Mouse (Mus musculus) layer of hippocampus, postnatal 14 days (tissue): ENCODE results near the gene Tsnax. TPM values are rescaled to one million over a fixed set of nuclear protein-coding genes. Genes with fewer than 3 reads are reported as not detected.

ENCODE experiments used
- DNase-seq, 2 experiments: peaks; one replicate each; pipeline ENCODE4 v3.0.0; 2021 to 2022; ENCODE audit warnings: low spot score in 2 of 2, mixed read lengths in 1 of 2
- microRNA-seq, 2 experiments: library from miRNA; unstranded; fragments of <30 nt; microRNA quantifications; one replicate each; pipeline ENCODE4 v1.2.0; 2021
- total RNA-seq, 2 experiments: library from RNA; stranded (reverse); gene quantifications; 2 replicates each; pipeline ENCODE4 v1.2.3; 2021

The Tsnax gene
- total RNA-seq, 2 experiments from 2014 or later = 106 to 107 TPM

DNA sequence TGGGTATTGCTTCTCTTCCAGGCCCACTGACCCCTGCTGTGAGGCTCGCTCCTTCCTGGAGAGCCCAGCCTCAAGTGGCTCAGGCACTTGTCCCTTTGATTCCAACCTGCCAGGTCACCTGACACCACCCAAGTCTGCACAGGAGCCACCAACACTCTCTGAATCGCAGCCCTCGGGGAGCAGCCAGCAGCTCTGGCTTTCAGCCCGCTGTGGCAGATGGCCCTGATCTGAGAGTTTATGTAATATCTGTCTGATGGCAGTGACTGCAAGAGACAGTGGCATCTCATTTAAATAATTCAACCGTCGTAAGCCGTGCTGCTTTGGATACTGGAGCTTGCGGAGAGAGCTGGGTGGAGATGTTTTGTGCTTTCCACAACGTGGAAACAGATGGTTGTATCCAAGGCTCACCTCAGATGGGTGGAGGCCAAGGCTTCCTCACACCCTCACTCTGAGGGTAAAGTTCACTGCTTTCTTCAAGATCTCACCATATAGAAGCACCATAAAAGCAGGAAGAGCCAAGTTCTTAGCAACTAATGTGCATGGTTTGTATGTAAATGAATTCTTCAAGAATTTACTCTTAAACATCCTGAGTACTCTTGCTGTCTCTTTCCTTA is 66.1 kb downstream of the Tsnax start:
- DNase-seq = peak; percentile 84 to 93

DNA sequence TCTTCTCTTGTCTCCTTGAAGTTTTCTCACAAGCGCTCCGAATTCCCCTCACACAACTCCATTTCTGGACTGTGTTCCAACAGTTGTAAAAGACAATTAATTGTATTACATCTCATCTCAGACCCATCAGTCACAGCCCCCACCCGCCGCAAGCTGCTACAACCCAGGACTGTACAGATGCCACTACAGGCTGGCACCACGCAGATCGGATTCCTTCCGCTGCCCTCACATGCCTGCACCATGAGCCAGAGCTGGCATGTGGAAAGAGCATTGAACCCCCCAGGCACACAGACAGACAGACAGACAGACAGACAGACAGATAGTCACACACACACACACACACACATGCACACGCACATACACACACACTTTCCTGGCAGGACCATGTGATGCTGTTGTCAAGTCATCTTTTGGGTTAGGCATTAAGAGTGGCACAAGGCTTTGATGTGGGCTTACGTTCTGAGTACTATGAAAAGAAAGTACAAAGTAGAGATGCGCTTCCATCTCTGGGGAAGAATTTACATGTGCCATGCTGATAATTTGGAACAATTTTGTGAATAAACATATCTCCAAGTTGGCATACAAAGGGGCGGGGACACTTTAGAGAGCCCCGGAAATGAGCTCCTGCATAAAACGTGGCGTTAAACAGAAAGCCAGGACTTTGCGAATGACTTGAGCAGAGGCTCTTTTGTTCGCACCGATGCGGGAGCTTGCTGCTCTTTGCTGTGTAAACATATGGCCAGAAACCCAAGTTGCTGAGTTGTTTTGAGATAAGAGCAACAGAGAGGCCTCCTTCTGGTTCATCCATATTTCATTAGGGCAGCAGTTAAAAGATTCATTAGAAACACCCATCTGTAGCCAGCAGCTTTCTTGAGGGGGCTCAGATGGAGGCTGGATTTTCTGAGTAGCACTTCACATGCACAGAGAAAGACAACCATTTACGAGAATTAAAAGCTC is 67.9 kb downstream of the Tsnax start:
- DNase-seq = peak in 1 of 2 experiments; percentile 58

DNA sequence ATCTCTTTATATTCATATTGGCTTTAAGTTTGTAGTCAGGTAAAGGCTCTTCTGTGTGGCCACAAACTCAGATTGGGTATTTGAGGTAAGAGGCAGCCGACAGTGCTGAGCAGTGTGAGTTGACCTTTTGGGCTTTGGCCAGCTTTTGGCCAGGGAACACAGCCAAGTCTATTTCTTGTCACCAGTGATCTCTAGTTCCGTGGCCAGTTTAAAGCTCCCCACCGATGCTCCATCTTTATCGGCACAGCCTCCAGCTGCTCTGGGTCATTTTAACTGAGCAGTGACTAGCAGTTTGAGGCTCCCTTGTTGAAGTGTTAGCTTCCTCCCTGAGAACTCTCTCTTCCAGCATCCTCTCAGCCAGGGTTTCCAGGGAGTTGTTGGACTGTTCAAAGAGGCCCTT is 70.9 kb downstream of the Tsnax start:
- peak in 1 of 2 experiments; percentile 41 for DNase-seq

Small RNA genes within 50 kb of the gene (microRNA-seq; reads per million reads assigned to microRNA genes)
- 0 reads per million in 2 experiments for gene Gm22197

Other genes starting within 250 kb of the Tsnax start
- 10 to 100 TPM; 14.9 to 16.5 TPM for gene Trim67, start 219.9 kb upstream of the Tsnax start, total RNA-seq
- gene Gnpat, start 150.0 kb upstream of the Tsnax start, total RNA-seq = 10 to 100 TPM; 66.3 to 69.6 TPM
- 10 to 100 TPM; 23.5 to 24.0 TPM for gene 2810004N23Rik, start 149.9 kb upstream of the Tsnax start, total RNA-seq
- gene Exoc8, start 115.3 kb upstream of the Tsnax start, total RNA-seq = 10 to 100 TPM; 35.3 to 37.0 TPM
- 10 to 100 TPM; 12.8 to 14.3 TPM for gene Sprtn, start 115.1 kb upstream of the Tsnax start, total RNA-seq
- gene Egln1, start 63.7 kb upstream of the Tsnax start, total RNA-seq = 10 to 100 TPM; 59.9 to 63.3 TPM
- gene Disc1, start 41.2 kb downstream of the Tsnax start, total RNA-seq = 1 to 10 TPM; 4.5 to 5.7 TPM